Mouse (Mus musculus) adrenal gland, postnatal 4 days (tissue): ENCODE data around the gene Zbtb40. TPM values are rescaled to one million over a fixed set of nuclear protein-coding genes. Genes with fewer than 3 reads are reported as not detected.

ENCODE experiments used
- DNase-seq, 2 experiments: peaks; one replicate each; pipeline ENCODE4 v3.0.0; 2021 to 2022; ENCODE audit warnings: low spot score in 2 of 2, mixed read lengths in 2 of 2
- total RNA-seq, 2 experiments: library from RNA; stranded (reverse); gene quantifications; 2 replicates each; pipeline ENCODE4 v1.2.3; 2021

The Zbtb40 gene
- total RNA-seq, 2 experiments from 2014 or later = 6.6 to 9.9 TPM

DNA sequence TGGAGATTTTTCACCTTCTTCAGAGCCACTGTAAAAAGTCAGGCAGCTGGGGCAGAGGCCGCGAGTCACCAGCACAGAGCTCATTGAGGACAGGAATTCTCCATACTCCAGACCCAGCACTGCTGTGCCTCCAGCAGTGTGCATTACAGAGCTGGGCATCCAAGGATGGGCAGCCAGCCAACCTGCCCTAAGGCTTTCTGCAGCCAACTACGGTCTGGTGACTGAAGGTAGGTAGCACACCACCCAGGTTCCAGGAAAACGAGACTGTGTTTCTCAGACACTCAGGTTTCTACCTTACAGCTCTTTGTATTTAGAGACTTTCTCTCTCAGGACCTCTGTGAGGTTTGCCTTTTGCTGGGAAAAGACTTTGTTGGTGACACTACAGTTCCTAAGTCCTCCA is 67.7 kb downstream of the Zbtb40 start:
- DNase-seq = no peak

- DNase-seq = no peak
Observed at GRCm38 (mm10) chr4:136977244-136977643, 71.4 kb downstream of the Zbtb40 start.

- DNase-seq = peak in 1 of 2 experiments; percentile 49
Observed at GRCm38 (mm10) chr4:136970939-136971338, 77.7 kb downstream of the Zbtb40 start.

GRCm38 (mm10) chr4:136969503-136970276 is 78.9 kb downstream of the Zbtb40 start:
- DNase-seq = no peak

DNA sequence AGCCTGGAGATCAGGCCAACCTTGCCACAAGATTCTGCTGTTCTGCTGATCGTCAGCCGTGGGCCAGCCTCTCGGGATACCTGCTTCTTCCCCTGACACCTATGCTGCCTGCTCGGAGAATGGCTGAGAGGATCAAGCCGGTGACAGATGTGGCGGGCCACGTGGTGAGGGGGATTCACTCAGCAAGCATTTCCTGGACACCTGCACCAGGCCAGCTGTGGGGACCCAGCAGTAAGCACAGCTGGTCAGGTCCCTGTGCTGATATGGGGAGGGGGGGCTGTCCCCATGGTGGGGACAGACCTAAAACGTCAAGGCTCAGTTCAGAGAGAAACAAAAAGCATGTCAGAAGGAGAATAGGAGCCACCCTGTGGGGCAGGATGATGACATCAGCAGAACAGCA is 79.5 kb downstream of the Zbtb40 start:
- DNase-seq = no peak

GRCm38 (mm10) chr4:136967511-136967910 is 81.1 kb downstream of the Zbtb40 start:
- DNase-seq = no peak

GRCm38 (mm10) chr4:136966493-136967390 is 81.9 kb downstream of the Zbtb40 start:
- DNase-seq = no peak

GRCm38 (mm10) chr4:136964990-136965421 is 83.6 kb downstream of the Zbtb40 start:
- DNase-seq = no peak

- DNase-seq = no peak
Observed at GRCm38 (mm10) chr4:136962447-136962846, 86.2 kb downstream of the Zbtb40 start.

- DNase-seq = no peak
Observed at GRCm38 (mm10) chr4:136961642-136962285, 86.8 kb downstream of the Zbtb40 start.

DNA sequence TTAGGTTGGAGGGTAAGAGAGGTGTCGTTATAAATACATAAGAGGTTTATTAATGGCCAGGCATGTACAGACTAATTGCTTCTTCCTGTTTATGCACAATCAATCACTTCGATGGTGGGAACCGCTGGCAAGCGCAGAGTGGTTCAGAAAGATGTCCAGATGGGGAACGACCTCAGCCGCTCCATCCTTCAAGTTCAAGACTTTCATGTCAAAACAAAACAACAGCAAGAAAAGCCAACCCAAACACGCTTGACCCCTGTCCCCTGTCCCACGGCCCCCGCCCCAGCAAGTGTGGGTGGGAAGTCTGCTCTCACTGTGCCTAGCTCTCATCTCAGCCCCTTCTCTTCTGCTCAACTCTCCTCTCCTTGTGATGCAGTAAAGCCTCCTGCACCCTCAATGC is 88.0 kb downstream of the Zbtb40 start:
- DNase-seq = no peak

DNA sequence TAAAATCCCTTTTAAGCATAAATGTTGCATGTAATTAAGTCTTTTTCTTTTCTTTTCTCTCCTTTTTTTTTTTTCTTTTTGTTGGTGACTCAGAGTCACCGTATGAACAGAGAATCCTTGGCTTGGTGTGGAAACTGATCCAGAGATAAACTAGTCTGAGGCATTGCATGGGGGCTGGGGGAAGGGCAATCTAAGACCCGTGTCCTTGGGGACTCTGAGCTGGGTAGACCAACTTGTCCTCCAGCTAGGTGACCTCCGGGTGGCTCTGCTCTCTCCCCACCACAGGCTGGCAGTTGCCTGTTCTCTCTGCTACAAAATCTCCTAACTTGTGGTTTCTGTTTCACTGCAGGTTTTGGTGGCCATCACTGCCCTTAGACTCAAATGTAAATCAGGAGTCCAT is 88.5 kb downstream of the Zbtb40 start:
- DNase-seq = no peak

DNA sequence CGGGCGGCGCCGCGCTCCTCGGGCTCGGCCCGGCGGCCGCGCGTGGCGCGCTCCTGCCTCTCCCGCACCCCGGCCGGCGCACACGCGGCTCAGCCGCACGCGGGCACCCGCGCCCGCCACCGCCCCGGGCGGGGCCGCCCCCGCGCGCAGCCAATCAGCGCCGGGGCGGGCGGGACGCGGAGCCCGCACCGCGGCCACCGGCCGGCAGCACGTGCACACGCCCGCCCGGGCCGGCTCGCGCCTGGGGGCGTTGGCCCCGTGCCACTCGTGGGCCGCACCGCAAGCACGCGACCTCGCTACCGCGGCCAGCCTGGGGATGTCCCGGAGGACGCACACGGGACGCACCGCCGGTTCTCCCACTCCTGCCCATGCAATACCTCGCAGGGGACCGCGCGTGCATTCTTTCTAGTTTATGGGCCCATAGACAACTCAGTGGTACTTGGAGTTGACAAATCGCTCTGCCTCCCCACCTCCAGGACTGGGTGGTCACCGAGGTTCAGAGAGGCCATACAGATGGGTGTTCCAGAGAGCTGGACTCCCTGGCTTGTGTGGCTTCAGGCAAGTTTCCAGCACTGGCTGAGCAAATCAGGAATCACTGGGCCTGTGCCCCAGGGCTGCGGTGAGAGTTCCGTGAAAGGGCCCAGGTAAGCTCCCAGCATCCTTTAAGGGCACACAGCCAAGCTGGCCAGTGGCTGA is 91.7 kb downstream of the Zbtb40 start, which contains the start of gene Epha8:
Gene Epha8, minus strand, starts transcription at position 66 of the 696 bp plus-strand sequence.
- no peak for DNase-seq

- no peak for DNase-seq
Observed at GRCm38 (mm10) chr4:136954562-136954961, 94.0 kb downstream of the Zbtb40 start.

DNA sequence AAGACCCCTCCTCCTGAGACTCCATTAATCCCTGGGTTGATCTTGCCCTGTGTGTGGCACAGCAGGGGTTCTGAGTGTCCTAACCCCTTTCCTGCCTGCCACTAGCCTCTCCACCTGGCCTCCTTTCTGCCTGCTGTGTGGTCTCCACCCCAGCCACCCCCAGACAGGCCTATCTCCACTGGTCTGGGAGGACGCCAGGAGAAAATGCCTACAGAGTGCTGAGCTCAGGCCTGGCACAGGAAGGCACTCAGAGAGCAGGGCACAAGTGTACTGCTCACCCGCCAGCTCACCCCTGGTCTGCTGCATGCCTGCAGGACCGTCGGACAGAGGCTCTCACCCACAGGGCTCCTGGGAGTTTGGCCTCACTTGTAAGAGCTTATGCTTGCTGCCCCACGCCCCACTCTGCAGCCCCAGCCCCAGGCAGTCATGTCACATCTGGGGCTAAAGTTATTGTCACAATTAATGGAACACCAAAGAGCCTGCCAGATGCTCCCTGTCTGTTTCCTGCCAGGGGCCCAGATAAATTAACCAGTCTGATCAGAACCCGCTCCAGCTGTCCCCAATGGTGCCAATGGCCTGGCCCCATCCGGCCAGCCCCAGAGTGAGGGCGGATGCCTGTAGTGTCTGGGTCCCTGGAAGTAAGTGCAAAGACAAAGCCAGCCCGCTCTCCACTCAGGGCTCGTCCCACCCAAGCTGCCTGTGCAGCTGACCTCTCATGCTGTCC is 99.2 kb downstream of the Zbtb40 start:
- DNase-seq = no peak

- DNase-seq = no peak
Observed at GRCm38 (mm10) chr4:136945397-136945796, 103.2 kb downstream of the Zbtb40 start.

DNA sequence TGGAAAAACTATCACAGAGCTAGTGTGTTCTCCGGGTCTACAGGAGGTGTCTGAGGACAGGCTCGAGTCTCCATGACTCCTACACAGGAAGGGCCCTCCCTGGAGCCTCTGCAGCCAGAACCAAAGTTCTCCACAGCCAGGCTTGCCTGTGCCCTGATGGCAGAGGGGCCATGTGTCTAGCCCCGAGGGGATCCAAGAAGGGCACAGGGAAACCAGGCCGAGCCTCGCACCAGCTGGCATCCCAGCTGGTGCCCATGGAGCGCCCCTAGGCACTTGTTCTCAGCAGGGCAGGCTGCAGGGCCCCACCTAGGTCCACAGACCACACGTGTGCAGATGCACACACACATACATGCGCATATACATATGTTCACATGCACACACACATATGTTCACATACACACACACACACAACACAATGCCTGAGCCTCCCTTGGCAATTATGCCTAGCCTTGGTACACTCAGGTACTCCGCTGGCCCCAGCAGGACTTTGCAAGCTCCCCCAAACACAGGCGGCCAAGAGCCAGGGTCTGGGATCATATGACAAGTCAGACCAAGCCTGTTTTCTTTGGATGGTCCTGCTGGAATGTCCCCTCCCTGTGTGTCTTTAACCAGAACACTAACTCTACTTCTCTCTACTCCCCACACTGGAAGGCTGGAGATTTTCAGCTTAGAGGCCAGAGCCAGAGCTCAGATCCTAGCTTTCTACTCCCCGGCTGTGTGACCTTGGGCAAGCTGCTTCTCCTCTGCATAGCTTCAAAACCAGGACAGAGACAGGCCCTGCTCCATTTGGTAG is 103.8 kb downstream of the Zbtb40 start:
- no peak for DNase-seq

DNA sequence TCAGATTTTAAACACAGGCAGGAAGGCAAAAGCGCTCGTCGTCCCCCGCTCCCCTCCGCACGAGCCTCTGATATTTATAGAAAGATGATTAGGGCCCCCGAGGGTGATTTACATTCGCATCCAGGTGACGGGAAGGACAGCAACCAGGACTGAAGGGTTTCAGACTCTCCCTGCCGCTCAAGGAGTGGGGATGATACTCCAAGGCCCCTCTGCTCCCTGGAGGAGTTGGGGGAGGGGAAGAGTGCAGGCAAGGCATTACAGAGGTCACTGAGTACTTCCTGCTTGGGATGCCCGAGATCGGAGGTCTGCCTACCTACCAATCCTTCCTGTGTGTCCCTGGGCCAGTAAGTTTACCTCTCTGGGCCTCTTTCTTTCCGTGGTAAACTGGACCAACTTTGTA is 105.4 kb downstream of the Zbtb40 start:
- DNase-seq = no peak

DNA sequence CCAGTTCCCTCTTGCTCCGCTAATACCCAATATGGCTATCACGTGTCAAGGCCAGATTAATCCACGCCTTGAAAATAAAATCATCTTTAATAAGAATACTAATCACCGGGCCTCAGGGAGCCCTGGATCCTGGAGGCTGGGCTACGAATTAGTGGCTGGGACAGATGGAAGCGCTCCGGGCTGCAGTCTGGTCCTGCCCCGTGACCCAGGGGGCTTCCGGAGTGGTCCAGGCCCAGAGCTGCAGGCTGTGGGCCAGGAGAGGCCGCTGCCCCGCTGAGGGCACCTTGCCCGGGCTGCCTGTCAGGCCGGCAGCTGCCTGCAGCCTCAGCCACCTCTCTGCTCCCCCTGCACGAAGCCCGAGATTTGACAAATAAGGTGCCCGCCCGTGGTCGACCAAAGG is 105.8 kb downstream of the Zbtb40 start:
- no peak for DNase-seq
